Mouse (Mus musculus): ENCODE results near the gene A730061H03Rik.

A730061H03Rik gene

DNA sequence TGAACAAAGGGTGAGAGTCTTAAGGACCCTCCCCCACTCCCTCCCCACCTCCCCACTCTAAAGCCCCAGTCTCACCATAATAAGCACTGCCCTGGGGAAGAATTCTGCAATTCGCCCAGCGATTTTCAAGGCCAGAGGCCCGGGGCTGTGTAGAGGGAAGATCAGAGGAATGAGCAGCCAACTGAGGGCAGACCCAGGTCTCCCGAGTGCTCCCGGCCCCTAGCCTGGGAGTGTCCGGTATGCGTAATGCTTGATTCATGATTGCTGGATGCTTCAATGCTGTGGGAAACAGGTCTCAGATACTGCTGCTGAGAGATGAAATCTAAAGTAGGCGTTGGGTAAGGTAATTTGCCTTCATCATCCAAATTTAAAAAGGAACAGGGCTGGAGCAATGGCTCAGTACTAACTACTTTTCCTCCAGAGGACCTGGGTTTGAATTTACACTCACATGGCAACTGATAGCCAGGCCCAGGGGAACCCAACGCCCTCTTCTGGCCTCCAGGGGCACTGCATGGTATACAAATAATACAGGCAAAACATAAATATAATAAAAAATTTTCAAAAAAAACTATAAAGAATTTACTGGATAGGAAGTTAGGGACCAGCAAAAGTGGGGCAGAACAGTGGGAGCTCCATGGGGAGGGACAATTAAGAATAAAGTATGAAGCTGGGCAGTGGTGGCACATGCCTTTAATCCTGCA is 21.9 kb upstream of the A730061H03Rik start:
- no peak for DNase-seq (ENCODE audit: low spot score in 2 of 2)

- no peak for DNase-seq (ENCODE audit: low spot score in 2 of 2)
Observed at GRCm38 (mm10) chr14:55580731-55581130, 20.5 kb upstream of the A730061H03Rik start.

DNA sequence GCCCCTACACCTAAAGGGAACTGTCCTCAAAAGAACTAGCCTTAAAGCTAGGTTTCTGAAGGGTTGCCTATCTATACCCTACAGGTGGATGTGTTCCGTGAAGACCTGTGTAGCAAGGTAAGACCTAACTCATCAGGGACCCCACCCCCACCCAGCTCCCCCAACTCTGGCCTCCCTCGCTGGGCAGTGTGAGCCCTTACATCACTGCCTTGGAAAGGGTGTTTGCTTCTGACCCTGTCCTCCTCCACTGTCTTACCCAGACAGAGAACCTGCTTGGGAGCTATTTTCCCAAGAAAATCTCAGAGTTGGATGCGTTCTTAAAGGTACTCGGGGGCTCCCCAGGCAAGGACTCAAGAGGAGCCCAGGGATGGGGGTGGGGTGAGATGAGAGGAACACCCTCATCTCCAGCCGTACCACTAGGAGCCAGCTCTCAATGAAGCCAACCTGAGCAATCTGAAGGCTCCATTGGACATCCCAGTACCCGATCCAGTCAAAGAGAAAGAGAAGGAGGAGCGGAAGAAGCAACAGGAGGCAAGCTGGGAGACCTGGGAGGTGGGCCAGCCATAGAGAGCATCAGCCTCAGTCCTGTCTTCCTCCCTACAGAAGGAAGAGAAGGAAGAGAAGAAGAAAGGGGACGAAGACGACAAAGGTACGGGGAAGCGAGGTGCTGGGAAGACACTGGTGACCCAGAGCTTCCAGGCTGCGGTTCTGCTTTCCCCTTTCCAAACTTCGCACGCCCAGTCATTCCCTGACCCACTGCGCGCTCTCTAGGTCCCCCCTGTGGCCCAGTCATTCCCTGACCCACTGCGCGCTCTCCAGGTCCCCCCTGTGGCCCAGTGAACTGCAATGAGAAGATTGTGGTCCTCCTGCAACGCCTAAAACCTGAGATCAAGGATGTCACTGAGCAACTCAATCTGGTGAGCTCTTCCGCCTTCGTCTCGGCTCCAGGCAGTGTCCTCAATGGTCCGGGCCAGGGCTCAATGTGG is 19.6 kb upstream of the A730061H03Rik start:
- no peak for DNase-seq (ENCODE audit: low spot score in 2 of 2)

- DNase-seq (ENCODE audit: low spot score in 2 of 2) = peak; percentile 54
Observed at GRCm38 (mm10) chr14:55578668-55579269, 18.6 kb upstream of the A730061H03Rik start.

- peak; percentile 75 to 76 for DNase-seq (ENCODE audit: low spot score in 2 of 2)
Observed at GRCm38 (mm10) chr14:55577871-55578667, 17.9 kb upstream of the A730061H03Rik start, which contains the start of gene Psme1. Gene Psme1, plus strand, starts transcription at chr14:55578123.

DNA sequence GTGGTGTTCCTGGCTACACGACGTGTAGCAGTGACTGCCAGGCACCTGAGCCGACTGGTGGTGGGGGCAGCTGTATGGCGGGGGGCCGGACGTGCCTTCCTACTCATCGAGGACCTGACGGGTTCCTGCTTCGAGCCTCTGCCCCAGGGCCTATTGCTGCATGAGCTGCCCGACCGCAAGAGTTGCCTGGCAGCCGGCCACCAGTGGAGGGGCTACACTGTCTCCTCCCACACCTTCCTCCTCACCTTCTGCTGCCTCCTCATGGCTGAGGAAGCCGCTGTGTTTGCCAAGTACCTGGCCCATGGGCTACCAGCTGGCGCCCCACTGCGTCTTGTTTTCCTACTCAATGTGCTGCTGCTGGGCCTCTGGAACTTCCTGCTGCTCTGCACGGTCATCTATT is 16.2 kb upstream of the A730061H03Rik start:
- DNase-seq (ENCODE audit: low spot score in 2 of 2) = peak in 1 of 2 experiments; percentile 35

GRCm38 (mm10) chr14:55575711-55576110 is 15.5 kb upstream of the A730061H03Rik start:
- DNase-seq (ENCODE audit: low spot score in 2 of 2) = no peak

DNA sequence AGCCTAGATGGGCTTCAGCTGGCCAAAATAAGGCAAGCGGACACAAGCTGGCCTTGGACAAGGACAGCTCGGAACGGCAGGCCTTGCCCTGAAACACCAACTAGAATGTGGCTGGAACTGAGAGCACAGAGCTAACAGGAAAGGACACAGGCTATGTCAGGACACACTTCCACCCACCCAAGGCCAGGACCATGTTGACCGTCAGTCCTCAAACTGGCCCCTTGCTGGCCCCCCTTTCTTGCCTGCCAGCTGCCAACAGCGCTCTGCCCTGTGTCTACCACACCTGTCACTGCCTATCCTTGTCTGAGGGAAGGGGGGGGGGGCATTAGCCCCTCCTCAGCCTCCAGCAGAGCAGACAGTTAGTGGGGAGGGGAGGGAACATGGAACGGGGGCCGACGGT is 15.1 kb upstream of the A730061H03Rik start, which contains the start of gene Fitm1:
Fitm1 (plus strand) TSS at position 316 of the 400 bp plus-strand sequence.
- no peak for DNase-seq (ENCODE audit: low spot score in 2 of 2)

GRCm38 (mm10) chr14:55571760-55572159 is 11.6 kb upstream of the A730061H03Rik start:
- no peak for DNase-seq (ENCODE audit: low spot score in 2 of 2)

DNA sequence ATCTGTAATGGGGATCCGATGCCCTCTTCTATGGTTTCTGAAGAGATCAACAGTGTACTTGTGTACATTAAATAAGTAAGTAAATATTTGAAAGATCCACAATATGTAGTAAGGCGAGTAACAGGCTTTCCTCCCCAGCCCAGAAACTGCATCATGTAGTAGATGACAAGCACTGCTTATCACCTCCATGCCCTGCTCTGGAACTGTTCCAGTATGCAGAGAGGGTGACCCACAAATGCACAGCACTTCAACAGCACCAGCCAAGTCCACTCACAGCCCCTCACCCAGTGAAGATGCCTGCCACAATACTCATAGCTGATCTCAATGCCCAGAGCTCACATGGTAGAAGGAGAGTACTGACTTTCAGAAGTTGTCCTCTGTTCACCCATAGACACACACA is 10.4 kb upstream of the A730061H03Rik start:
- DNase-seq (ENCODE audit: low spot score in 2 of 2) = no peak

- DNase-seq (ENCODE audit: low spot score in 2 of 2) = no peak
Observed at GRCm38 (mm10) chr14:55567496-55567895, 7.3 kb upstream of the A730061H03Rik start.

GRCm38 (mm10) chr14:55565748-55566147 is 5.5 kb upstream of the A730061H03Rik start:
- no peak for DNase-seq (ENCODE audit: low spot score in 2 of 2)

DNA sequence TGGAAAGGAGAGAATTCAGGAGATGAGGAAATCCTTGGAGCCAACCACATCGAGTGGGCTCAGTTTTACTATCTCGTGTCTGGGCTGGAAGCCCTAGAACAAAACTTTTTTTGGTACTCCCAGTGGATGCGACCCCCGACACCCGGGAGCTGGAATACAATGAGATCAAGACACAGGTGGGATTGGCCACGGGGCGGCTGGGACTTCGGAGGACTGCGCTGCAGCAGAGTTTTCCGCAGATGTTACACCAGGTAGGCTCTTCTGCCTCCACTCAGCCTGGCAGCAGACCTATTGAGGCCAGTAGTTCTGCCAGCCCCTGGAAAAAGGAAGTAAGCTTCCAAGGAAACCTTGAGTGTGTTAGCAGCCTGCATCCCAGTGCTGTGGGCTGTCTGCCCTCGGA is 3.0 kb upstream of the A730061H03Rik start:
- DNase-seq (ENCODE audit: low spot score in 2 of 2) = no peak

DNA sequence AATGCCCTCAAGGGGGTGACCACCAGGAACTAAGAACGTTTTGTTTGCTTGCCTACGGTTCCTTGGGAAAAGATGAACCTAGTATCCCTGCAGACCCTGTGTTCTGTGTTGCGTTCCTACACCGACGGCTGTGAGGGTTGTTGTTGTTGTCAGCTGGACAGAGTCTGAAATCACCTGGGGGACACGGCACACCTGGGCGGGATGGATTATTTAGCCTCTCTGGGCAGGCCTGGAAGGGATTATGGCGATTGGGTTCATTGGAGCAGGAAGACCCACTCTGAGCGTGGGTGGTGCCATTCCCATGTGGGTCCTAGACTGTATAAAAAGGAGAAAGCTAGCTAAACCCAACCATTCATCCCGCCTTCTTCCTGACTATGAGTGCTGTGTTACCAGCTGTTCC is 1.7 kb upstream of the A730061H03Rik start:
- no peak for DNase-seq (ENCODE audit: low spot score in 2 of 2)

DNA sequence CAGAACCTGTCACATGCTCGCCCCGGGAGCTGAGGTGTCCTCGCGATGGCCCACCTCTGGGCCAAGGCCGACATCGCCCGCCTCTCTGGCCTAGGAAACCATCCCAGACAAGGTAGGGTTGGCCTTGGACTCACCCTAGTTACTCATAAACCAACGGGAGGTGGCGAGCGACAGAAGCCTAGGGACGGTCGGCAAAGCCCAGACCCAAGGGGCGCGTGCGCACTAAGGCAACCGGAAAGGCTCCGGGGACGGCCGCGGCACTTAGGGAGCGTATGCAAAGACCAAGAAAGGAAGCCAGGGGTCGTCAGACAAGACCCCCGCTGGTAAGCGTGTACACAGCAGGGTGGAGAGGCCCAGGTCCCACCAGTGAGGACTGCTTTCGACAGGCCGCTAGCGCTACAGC is 406 bp downstream of the A730061H03Rik start, which contains the start of gene Dcaf11:
Dcaf11 (plus strand) TSS at position 208 of the 403 bp plus-strand sequence.
- DNase-seq (ENCODE audit: low spot score in 2 of 2) = peak; percentile 89 to 90

- no peak for DNase-seq (ENCODE audit: low spot score in 2 of 2)
Observed at GRCm38 (mm10) chr14:55558740-55559448, 1.3 kb downstream of the A730061H03Rik start.

- no peak for DNase-seq (ENCODE audit: low spot score in 2 of 2)
Observed at GRCm38 (mm10) chr14:55557587-55557986, 2.6 kb downstream of the A730061H03Rik start.

DNA sequence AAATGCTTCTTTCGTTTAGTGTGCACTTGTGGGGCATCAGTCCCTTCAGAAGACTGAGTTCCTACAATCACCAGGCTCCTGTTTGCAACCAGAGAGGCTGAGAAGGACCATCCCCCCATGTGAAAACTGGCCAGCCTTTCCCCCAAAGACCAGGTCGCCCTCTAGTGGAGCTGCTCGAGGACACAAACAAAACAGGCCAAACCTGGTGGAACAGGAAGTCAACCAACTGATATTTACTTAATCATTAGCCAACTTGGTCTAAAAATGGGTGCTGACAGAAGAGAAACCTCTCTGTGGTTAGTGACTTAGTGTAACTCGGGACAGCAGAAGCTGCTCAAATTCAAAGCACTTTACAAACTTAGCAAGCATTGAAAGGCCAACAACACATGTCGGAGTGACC is 3.2 kb downstream of the A730061H03Rik start:
- peak; percentile 77 to 87 for DNase-seq (ENCODE audit: low spot score in 2 of 2)

DNA sequence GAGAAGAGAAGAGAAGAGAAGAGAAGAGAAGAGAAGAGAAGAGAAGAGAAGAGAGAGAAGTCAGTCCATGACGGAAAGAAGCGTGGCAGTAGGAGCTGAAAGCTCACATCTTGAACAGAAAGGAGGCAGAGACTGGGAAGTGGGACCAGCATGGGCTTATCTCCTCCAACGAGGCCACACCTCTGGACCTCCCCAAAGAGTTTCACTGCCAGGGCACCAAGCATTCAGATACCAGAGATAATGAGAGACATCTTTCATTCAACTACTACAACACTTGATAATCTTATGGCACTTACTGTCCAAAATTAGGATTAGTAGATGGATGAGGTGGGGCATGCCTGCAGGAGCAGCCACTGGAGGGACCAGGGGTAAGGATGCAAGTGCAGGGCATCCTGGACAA is 4.4 kb downstream of the A730061H03Rik start:
- no peak for DNase-seq (ENCODE audit: low spot score in 2 of 2)

- DNase-seq (ENCODE audit: low spot score in 2 of 2) = no peak
Observed at GRCm38 (mm10) chr14:55554635-55555034, 5.6 kb downstream of the A730061H03Rik start.
